Mouse (Mus musculus) testis, adult 2 months (tissue): Measurements from ENCODE around the gene Arsb. TPM values are rescaled to one million over a fixed set of nuclear protein-coding genes. Genes with fewer than 3 reads are reported as not detected.

Experiments used
- H3K27ac ChIP-seq: fragments of 200-500 bp; 2 replicates; pipeline ENCODE4 v1.5.1; 2012; ENCODE audit warnings: low read depth, low read length; ENCODE audit not compliant: control insufficient read depth, insufficient read depth
- H3K27me3 ChIP-seq: fragments of 200-500 bp; 2 replicates; pipeline ENCODE4 v1.6.1; 2012; ENCODE audit warnings: mild to moderate bottlenecking, low read length, moderate library complexity; ENCODE audit not compliant: control insufficient read depth, insufficient read depth
- H3K36me3 ChIP-seq: fragments of 200-500 bp; 2 replicates; pipeline ENCODE4 v1.6.1; 2012; ENCODE audit warnings: mild to moderate bottlenecking, low read length; ENCODE audit not compliant: control insufficient read depth, insufficient read depth
- H3K4me1 ChIP-seq: fragments of 200-500 bp; 2 replicates; pipeline ENCODE4 v1.6.1; 2012; ENCODE audit warnings: low read length; ENCODE audit not compliant: control insufficient read depth, insufficient read depth
- H3K4me3 ChIP-seq: fragments of 200-500 bp; 2 replicates; pipeline ENCODE4 v1.5.1; 2012; ENCODE audit warnings: low read depth, mild to moderate bottlenecking, low read length, moderate library complexity, mixed read lengths; ENCODE audit not compliant: control insufficient read depth
- CTCF ChIP-seq: fragments of 200-500 bp; IDR thresholded peaks from 2 replicates; pipeline ENCODE4 v1.5.1; 2012; ENCODE audit warnings: low read depth, mild to moderate bottlenecking, inconsistent platforms, low read length, moderate library complexity; ENCODE audit not compliant: control insufficient read depth, insufficient read depth, insufficient replicate concordance
- POLR2A ChIP-seq: fragments of 200-500 bp; IDR thresholded peaks from 2 replicates; pipeline ENCODE4 v1.6.1; 2012; ENCODE audit warnings: low read depth, mild to moderate bottlenecking, inconsistent platforms, low read length, moderate library complexity; ENCODE audit not compliant: control insufficient read depth
- polyA plus RNA-seq: library from polyadenylated mRNA; depleted of rRNA; stranded (reverse); fragments of >200 nt; gene quantifications from 2 replicates; pipeline ENCODE4 v1.2.3, GENCODE M21; 2012

The Arsb gene
- polyA plus RNA-seq, 1 experiment, result 6.9 TPM

GRCm38 (mm10) chr13:93879426-93879825, 108.0 kb downstream of the Arsb start:
- TF ChIP-seq POLR2A (no peak), CTCF (no peak)
- no peak overlapping the region for H3K27ac ChIP-seq
- H3K4me1 ChIP-seq, result no peaks in the 10 kb centered on the region
- no peaks in the 10 kb centered on the region for H3K27me3 ChIP-seq
- H3K36me3 ChIP-seq, result no peaks in the 10 kb centered on the region
- H3K4me3 ChIP-seq, result no peak overlapping the region

GRCm38 (mm10) chr13:93882132-93882531, 110.7 kb downstream of the Arsb start:
- Histone ChIP-seq H3K27ac (no peak overlapping the region), H3K4me3 (no peak overlapping the region), H3K27me3 (no peaks in the 10 kb centered on the region), H3K36me3 (no peaks in the 10 kb centered on the region), H3K4me1 (no peaks in the 10 kb centered on the region)
- TF ChIP-seq CTCF, result no peak
- TF ChIP-seq POLR2A, result no peak

DNA sequence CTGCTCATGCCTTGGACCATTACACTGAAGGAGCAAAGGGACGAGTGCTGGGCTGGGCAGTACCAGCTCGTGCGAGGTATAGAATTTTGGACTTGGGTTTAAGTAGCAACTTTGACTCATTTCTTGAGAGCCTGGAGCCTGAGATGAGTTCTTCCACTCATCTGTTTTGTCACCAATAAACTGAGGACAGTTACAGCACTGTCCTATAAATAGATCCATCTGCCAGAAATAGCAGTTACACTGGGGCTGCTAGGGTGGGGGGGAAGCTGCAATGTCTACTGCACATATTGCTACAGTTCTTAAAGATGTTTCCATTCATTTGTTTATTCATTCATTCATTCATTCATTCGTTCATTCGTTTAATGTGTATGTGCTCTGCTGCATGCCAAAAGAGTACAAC, 115.6 kb downstream of the Arsb start:
- Histone ChIP-seq H3K27me3 (no peaks in the 10 kb centered on the region), H3K27ac (no peak overlapping the region), H3K4me3 (no peak overlapping the region)

DNA sequence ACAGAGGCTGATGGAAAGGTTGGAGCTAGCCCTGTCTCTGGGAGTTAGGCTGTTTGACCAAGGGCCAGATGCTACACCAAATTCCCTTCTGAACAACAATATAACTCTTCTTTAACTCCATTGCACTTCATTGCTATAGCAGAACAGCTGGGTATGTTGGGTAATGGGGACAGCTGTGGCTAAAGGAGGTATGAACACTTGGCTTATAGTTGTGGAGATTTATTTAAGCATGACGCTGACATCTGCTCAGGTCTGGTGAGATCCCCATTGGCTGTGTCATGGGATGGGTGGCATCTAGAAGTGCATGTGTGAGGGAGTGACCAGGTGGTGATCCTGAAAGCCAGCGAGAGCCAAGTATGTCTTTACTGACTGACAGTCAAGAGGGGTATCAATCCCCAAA, 116.8 kb downstream of the Arsb start:
- H3K4me3 ChIP-seq, result no peak overlapping the region
- no peaks in the 10 kb centered on the region for H3K27me3 ChIP-seq
- TF ChIP-seq CTCF (no peak), POLR2A (no peak)
- H3K36me3 ChIP-seq, result no peaks in the 10 kb centered on the region
- no peak overlapping the region for H3K27ac ChIP-seq
- no peaks in the 10 kb centered on the region for H3K4me1 ChIP-seq

More for the DNA sequence above, 115.6 kb downstream of the Arsb start:
- TF ChIP-seq CTCF, result no peak
- TF ChIP-seq POLR2A, result no peak
- no peaks in the 10 kb centered on the region for H3K4me1 ChIP-seq
- H3K36me3 ChIP-seq, result no peaks in the 10 kb centered on the region

DNA sequence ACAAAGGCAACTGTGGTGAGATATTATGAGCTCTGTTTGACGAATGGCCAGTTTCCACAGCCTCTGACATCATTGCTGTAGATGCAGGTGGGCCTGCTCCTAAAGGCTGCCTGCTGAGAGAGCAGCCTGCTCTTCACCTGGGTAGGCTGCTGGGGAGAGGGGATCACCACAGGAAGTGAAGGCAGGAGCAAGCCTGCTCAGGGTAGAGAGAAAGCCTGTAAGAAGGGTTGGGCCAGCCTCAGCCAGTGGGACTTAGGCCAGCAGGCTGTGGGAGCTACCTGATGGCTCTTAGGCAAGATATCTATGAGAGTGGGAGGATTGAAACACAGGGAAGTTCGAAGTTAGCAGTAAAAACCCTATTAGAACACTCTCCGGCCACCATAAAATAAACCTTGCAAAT, 117.5 kb downstream of the Arsb start:
- Histone ChIP-seq H3K4me3 (no peak overlapping the region), H3K27ac (no peak overlapping the region), H3K36me3 (no peaks in the 10 kb centered on the region), H3K27me3 (no peaks in the 10 kb centered on the region), H3K4me1 (no peaks in the 10 kb centered on the region)
- no peak for TF ChIP-seq CTCF
- TF ChIP-seq POLR2A, result no peak

DNA sequence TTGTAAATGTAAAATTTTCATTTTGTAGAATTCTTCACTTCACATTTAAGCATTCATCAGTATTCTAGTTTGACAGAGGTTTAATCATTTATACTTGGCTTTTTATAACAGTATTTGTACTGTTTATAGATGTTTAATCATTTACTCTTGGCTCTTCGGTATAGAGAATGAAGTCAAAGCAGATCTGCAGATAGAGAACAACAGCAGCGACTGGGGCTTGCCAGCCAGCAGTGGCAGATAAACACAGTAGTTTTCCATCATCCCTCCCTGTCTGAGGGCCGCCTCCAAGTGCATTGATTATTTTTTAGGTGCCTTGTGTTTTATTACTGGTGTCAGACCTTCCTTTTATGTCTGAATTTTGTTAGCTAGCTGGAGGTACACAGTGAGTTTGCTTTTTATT, 118.6 kb downstream of the Arsb start:
- Histone ChIP-seq H3K4me1 (no peaks in the 10 kb centered on the region), H3K4me3 (no peak overlapping the region), H3K36me3 (no peaks in the 10 kb centered on the region), H3K27ac (no peak overlapping the region), H3K27me3 (no peaks in the 10 kb centered on the region)
- TF ChIP-seq POLR2A, result no peak

DNA sequence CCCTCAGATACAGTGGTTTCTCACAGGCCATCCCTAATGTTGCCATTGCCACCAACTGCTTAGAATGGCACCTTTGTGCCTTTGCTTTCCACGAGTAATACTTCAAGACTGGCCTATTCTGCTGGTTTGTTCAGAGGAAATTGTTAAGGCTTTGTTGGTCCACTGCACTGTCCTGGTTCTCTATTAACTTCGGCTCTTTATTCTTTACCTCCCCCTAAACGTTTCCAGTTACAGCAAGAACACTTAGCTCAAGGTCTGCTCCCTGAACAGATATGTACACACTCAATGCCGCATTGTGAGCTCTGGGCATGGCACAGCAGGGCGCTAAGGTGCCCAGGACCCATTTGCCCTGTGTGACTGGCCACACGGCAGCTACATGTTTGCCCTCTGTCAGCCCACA, 119.8 kb downstream of the Arsb start:
- H3K4me1 ChIP-seq, result no peaks in the 10 kb centered on the region
- H3K27me3 ChIP-seq, result no peaks in the 10 kb centered on the region
- H3K27ac ChIP-seq, result no peak overlapping the region
- H3K4me3 ChIP-seq, result no peak overlapping the region
- no peaks in the 10 kb centered on the region for H3K36me3 ChIP-seq
- TF ChIP-seq POLR2A (no peak), CTCF (no peak)

DNA sequence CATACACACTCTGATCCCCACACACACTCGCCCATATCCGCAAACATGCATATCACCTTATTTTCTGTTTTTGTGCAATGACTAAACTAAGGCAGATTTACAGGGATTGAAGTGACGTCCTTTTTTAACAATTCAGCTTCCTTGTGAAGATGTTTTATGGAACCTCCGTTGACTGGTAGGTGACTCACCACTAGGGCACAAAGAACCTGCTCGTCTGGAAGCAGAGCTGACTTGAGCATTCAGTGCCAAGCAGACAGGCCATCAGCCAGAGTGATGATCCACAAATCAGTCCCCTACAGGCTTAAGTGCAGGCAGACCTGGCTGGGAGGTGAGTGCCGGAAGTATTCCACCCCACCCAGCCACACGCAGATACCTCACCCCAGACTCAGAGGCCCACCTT, 120.7 kb downstream of the Arsb start:
- H3K27ac ChIP-seq, result no peak overlapping the region
- no peaks in the 10 kb centered on the region for H3K4me1 ChIP-seq
- H3K36me3 ChIP-seq, result no peaks in the 10 kb centered on the region
- H3K27me3 ChIP-seq, result no peaks in the 10 kb centered on the region
- TF ChIP-seq CTCF, result no peak
- TF ChIP-seq POLR2A, result no peak
- no peak overlapping the region for H3K4me3 ChIP-seq
